Mouse (Mus musculus) embryonic facial prominence, embryonic 11.5 days (tissue): ENCODE measurements around the gene Vat1. TPM values are rescaled to one million over a fixed set of nuclear protein-coding genes. Genes with fewer than 3 reads are reported as not detected.

Experiments
- microRNA-seq: library from miRNA; unstranded; fragments of <30 nt; microRNA quantifications from one replicate; pipeline ENCODE4, GENCODE M21; 2016; ENCODE audit warnings: borderline number of aligned reads
- polyA plus RNA-seq: library from polyadenylated mRNA; unstranded; fragments of >200 nt; fragmentation: Nextera tagmentation; extraction: Ambion mirVana; gene quantifications from 2 replicates; pipeline ENCODE4 v1.2.1, GENCODE M21; 2014

Gene Vat1
- polyA plus RNA-seq, 1 experiment from 2014 or later = 20.9 TPM

Small RNA genes within 50 kb of the gene (microRNA-seq; reads per million reads assigned to microRNA genes)
- gene Mir6929 = not detected

Other genes with a start within 250 kb of the Vat1 start
- 11.6 and 12.4 TPM in 2 replicates for gene Ezh1, start 239.8 kb downstream of the Vat1 start, polyA plus RNA-seq
- 64.8 and 69.3 TPM in 2 replicates for gene Ramp2, start 220.2 kb downstream of the Vat1 start, polyA plus RNA-seq
- 114 and 117 TPM in 2 replicates for gene Vps25, start 212.5 kb downstream of the Vat1 start, polyA plus RNA-seq
- 2.4 and 3.5 TPM in 2 replicates for gene Wnk4, start 205.7 kb downstream of the Vat1 start, polyA plus RNA-seq
- gene Cntd1, start 187.2 kb downstream of the Vat1 start, polyA plus RNA-seq = 1.6 and 1.8 TPM in 2 replicates
- 193 and 212 TPM in 2 replicates for gene Coa3, start 187.1 kb downstream of the Vat1 start, polyA plus RNA-seq
- 158 and 160 TPM in 2 replicates for gene Becn1, start 163.9 kb downstream of the Vat1 start, polyA plus RNA-seq
- gene Psme3, start 150.0 kb downstream of the Vat1 start, polyA plus RNA-seq = 150 and 154 TPM in 2 replicates
- 1.2 TPM in 2 replicates for gene Aoc2, start 141.2 kb downstream of the Vat1 start, polyA plus RNA-seq
- 0.04 TPM in 1 of 2 replicates, not detected in the other for gene Aoc3, start 135.6 kb downstream of the Vat1 start, polyA plus RNA-seq
- not detected in 2 replicates for gene G6pc, start 98.7 kb downstream of the Vat1 start, polyA plus RNA-seq
- gene Aarsd1, start 48.6 kb downstream of the Vat1 start, polyA plus RNA-seq = 89.6 and 90.9 TPM in 2 replicates
- 10.1 and 12.8 TPM in 2 replicates for gene Gm27029, start 41.4 kb downstream of the Vat1 start, polyA plus RNA-seq
- 10.4 and 11.8 TPM in 2 replicates for gene Rundc1, start 41.1 kb downstream of the Vat1 start, polyA plus RNA-seq
- 3.5 and 3.9 TPM in 2 replicates for gene Ptges3l, start 40.9 kb downstream of the Vat1 start, polyA plus RNA-seq
- gene Rpl27, start 23.9 kb downstream of the Vat1 start, polyA plus RNA-seq = 432 and 435 TPM in 2 replicates
- 2.4 and 2.7 TPM in 2 replicates for gene Ifi35, start 17.8 kb downstream of the Vat1 start, polyA plus RNA-seq
- 9.4 and 10.2 TPM in 2 replicates for gene Rnd2, start 1.2 kb downstream of the Vat1 start, polyA plus RNA-seq
- gene Brca1, start 85.7 kb upstream of the Vat1 start, polyA plus RNA-seq = 21.4 and 24.7 TPM in 2 replicates
- gene Nbr1, start 85.9 kb upstream of the Vat1 start, polyA plus RNA-seq = 69.2 and 74.1 TPM in 2 replicates
- gene Tmem106a, start 116.0 kb upstream of the Vat1 start, polyA plus RNA-seq = 2.0 and 2.4 TPM in 2 replicates
- not detected in 2 replicates for gene Gm11634, start 133.0 kb upstream of the Vat1 start, polyA plus RNA-seq
- gene Rdm1, start 161.0 kb upstream of the Vat1 start, polyA plus RNA-seq = 37.3 and 43.0 TPM in 2 replicates
- 2.8 and 4.3 TPM in 2 replicates for gene Arl4d, start 199.3 kb upstream of the Vat1 start, polyA plus RNA-seq